Mouse (Mus musculus): ENCODE data around the gene Timm22. TPM values are rescaled to one million over a fixed set of nuclear protein-coding genes. Genes with fewer than 3 reads are reported as not detected.

Timm22 gene
- polyA plus RNA-seq, 1 experiment, result 16.9 TPM

GRCm38 (mm10) chr11:76456897-76457296 is 50.1 kb downstream of the Timm22 start:
- TF ChIP-seq CTCF (IDR thresholded peaks at IDR 0.05; ENCODE audit: low read depth, low read length), result no peak
- Histone ChIP-seq H3K27ac (ENCODE audit: insufficient read depth, low read length) (peak overlapping the region; percentile 48), H3K4me1 (ENCODE audit: control insufficient read depth, insufficient read depth, low read length) (peaks cover 6% of the 10 kb centered on the region), H3K36me3 (ENCODE audit: control insufficient read depth, insufficient read depth, low read length, poor library complexity, severe bottlenecking) (peaks cover 10% of the 10 kb centered on the region), H3K9me3 (replicated peaks; ENCODE audit: control insufficient read depth, insufficient read depth, low read length, poor library complexity, severe bottlenecking) (no peaks in the 10 kb centered on the region), H3K9ac (ENCODE audit: low read depth, poor library complexity, severe bottlenecking) (no peak overlapping the region), H3K4me3 (ENCODE audit: low read depth, low read length) (no peak overlapping the region), H3K27me3 (ENCODE audit: control insufficient read depth, insufficient read depth, low read length, poor library complexity, severe bottlenecking) (no peaks in the 10 kb centered on the region)

- TF ChIP-seq CTCF (IDR thresholded peaks at IDR 0.05; ENCODE audit: low read depth, low read length) (no peak), POLR2A (IDR thresholded peaks at IDR 0.05; ENCODE audit: insufficient read depth, low read length) (no peak), EP300 (IDR thresholded peaks at IDR 0.05; ENCODE audit: insufficient read depth, low read depth, low read length) (no peak)
- Histone ChIP-seq H3K27me3 (ENCODE audit: control insufficient read depth, insufficient read depth, low read length, poor library complexity, severe bottlenecking) (no peaks in the 10 kb centered on the region), H3K4me3 (ENCODE audit: low read depth, low read length) (no peak overlapping the region), H3K9me3 (replicated peaks; ENCODE audit: control insufficient read depth, insufficient read depth, low read length, poor library complexity, severe bottlenecking) (no peaks in the 10 kb centered on the region), H3K36me3 (ENCODE audit: control insufficient read depth, insufficient read depth, low read length, poor library complexity, severe bottlenecking) (peaks cover 8% of the 10 kb centered on the region), H3K27ac (ENCODE audit: insufficient read depth, low read length) (no peak overlapping the region), H3K4me1 (ENCODE audit: control insufficient read depth, insufficient read depth, low read length) (peaks cover 6% of the 10 kb centered on the region), H3K9ac (ENCODE audit: low read depth, poor library complexity, severe bottlenecking) (no peak overlapping the region)
Measured at GRCm38 (mm10) chr11:76458730-76459129, 52.0 kb downstream of the Timm22 start.

- H3K27me3 ChIP-seq (ENCODE audit: control insufficient read depth, insufficient read depth, low read length, poor library complexity, severe bottlenecking), result no peaks in the 10 kb centered on the region
- H3K36me3 ChIP-seq (ENCODE audit: control insufficient read depth, insufficient read depth, low read length, poor library complexity, severe bottlenecking), result peaks cover 5% of the 10 kb centered on the region
- no peaks in the 10 kb centered on the region for H3K9me3 ChIP-seq (replicated peaks; ENCODE audit: control insufficient read depth, insufficient read depth, low read length, poor library complexity, severe bottlenecking)
- H3K27ac ChIP-seq (ENCODE audit: insufficient read depth, low read length), result no peak overlapping the region
- H3K4me1 ChIP-seq (ENCODE audit: control insufficient read depth, insufficient read depth, low read length), result peaks cover 6% of the 10 kb centered on the region
- no peak overlapping the region for H3K9ac ChIP-seq (ENCODE audit: low read depth, poor library complexity, severe bottlenecking)
- TF ChIP-seq POLR2A (IDR thresholded peaks at IDR 0.05; ENCODE audit: insufficient read depth, low read length) (no peak), CTCF (IDR thresholded peaks at IDR 0.05; ENCODE audit: low read depth, low read length) (peak; percentile 21)
- H3K4me3 ChIP-seq (ENCODE audit: low read depth, low read length), result no peak overlapping the region
Measured at GRCm38 (mm10) chr11:76459489-76459888, 52.7 kb downstream of the Timm22 start.

- Histone ChIP-seq H3K27me3 (ENCODE audit: control insufficient read depth, insufficient read depth, low read length, poor library complexity, severe bottlenecking) (no peaks in the 10 kb centered on the region), H3K27ac (ENCODE audit: insufficient read depth, low read length) (no peak overlapping the region), H3K36me3 (ENCODE audit: control insufficient read depth, insufficient read depth, low read length, poor library complexity, severe bottlenecking) (no peaks in the 10 kb centered on the region; the same call in none of the 2 replicates), H3K4me3 (ENCODE audit: low read depth, low read length) (no peak overlapping the region), H3K9ac (ENCODE audit: low read depth, poor library complexity, severe bottlenecking) (no peak overlapping the region), H3K9me3 (replicated peaks; ENCODE audit: control insufficient read depth, insufficient read depth, low read length, poor library complexity, severe bottlenecking) (no peaks in the 10 kb centered on the region), H3K4me1 (ENCODE audit: control insufficient read depth, insufficient read depth, low read length) (peaks cover 6% of the 10 kb centered on the region)
- TF ChIP-seq POLR2A (IDR thresholded peaks at IDR 0.05; ENCODE audit: insufficient read depth, low read length) (no peak), EP300 (IDR thresholded peaks at IDR 0.05; ENCODE audit: insufficient read depth, low read depth, low read length) (no peak), CTCF (IDR thresholded peaks at IDR 0.05; ENCODE audit: low read depth, low read length) (no peak)
Measured at GRCm38 (mm10) chr11:76461201-76461600, 54.4 kb downstream of the Timm22 start.

GRCm38 (mm10) chr11:76461696-76462095 is 54.9 kb downstream of the Timm22 start:
- Histone ChIP-seq H3K36me3 (ENCODE audit: control insufficient read depth, insufficient read depth, low read length, poor library complexity, severe bottlenecking) (no peaks in the 10 kb centered on the region; the same call in none of the 2 replicates), H3K4me1 (ENCODE audit: control insufficient read depth, insufficient read depth, low read length) (peaks cover 6% of the 10 kb centered on the region), H3K9me3 (replicated peaks; ENCODE audit: control insufficient read depth, insufficient read depth, low read length, poor library complexity, severe bottlenecking) (no peaks in the 10 kb centered on the region), H3K27me3 (ENCODE audit: control insufficient read depth, insufficient read depth, low read length, poor library complexity, severe bottlenecking) (no peaks in the 10 kb centered on the region), H3K4me3 (ENCODE audit: low read depth, low read length) (no peak overlapping the region), H3K27ac (ENCODE audit: insufficient read depth, low read length) (no peak overlapping the region), H3K9ac (ENCODE audit: low read depth, poor library complexity, severe bottlenecking) (no peak overlapping the region)
- TF ChIP-seq EP300 (IDR thresholded peaks at IDR 0.05; ENCODE audit: insufficient read depth, low read depth, low read length), result no peak
- TF ChIP-seq CTCF (IDR thresholded peaks at IDR 0.05; ENCODE audit: low read depth, low read length), result no peak

GRCm38 (mm10) chr11:76465879-76466278 is 59.1 kb downstream of the Timm22 start:
- peaks cover 4% of the 10 kb centered on the region for H3K4me1 ChIP-seq (ENCODE audit: control insufficient read depth, insufficient read depth, low read length)
- no peak overlapping the region for H3K27ac ChIP-seq (ENCODE audit: insufficient read depth, low read length)

More at GRCm38 (mm10) chr11:76465879-76466278, 59.1 kb downstream of the Timm22 start:
- TF ChIP-seq EP300 (IDR thresholded peaks at IDR 0.05; ENCODE audit: insufficient read depth, low read depth, low read length) (no peak), CTCF (IDR thresholded peaks at IDR 0.05; ENCODE audit: low read depth, low read length) (no peak), POLR2A (IDR thresholded peaks at IDR 0.05; ENCODE audit: insufficient read depth, low read length) (no peak)
- Histone ChIP-seq H3K36me3 (ENCODE audit: control insufficient read depth, insufficient read depth, low read length, poor library complexity, severe bottlenecking) (no peaks in the 10 kb centered on the region; the same call in none of the 2 replicates), H3K9me3 (replicated peaks; ENCODE audit: control insufficient read depth, insufficient read depth, low read length, poor library complexity, severe bottlenecking) (no peaks in the 10 kb centered on the region), H3K4me3 (ENCODE audit: low read depth, low read length) (no peak overlapping the region), H3K9ac (ENCODE audit: low read depth, poor library complexity, severe bottlenecking) (no peak overlapping the region), H3K27me3 (ENCODE audit: control insufficient read depth, insufficient read depth, low read length, poor library complexity, severe bottlenecking) (no peaks in the 10 kb centered on the region)

Other genes starting within 250 kb of the Timm22 start
- gene Vps53, start 227.3 kb upstream of the Timm22 start, polyA plus RNA-seq (2011; ENCODE audit: insufficient read depth, insufficient read length, low read depth, missing spikeins), result 24.3 and 26.2 TPM in 2 replicates
- 7.3 and 9.0 TPM in 2 replicates for gene Fam57a, start 227.3 kb upstream of the Timm22 start, polyA plus RNA-seq (2011; ENCODE audit: insufficient read depth, insufficient read length, low read depth, missing spikeins)
- not detected in 2 replicates for gene Dbil5, start 189.3 kb upstream of the Timm22 start, polyA plus RNA-seq (2011; ENCODE audit: insufficient read depth, insufficient read length, low read depth, missing spikeins)
- 31.6 and 32.2 TPM in 2 replicates for gene Gemin4, start 189.3 kb upstream of the Timm22 start, polyA plus RNA-seq (2011; ENCODE audit: insufficient read depth, insufficient read length, low read depth, missing spikeins)
- 9.2 and 12.1 TPM in 2 replicates for gene Mrm3, start 163.2 kb upstream of the Timm22 start, polyA plus RNA-seq (2011; ENCODE audit: insufficient read depth, insufficient read length, low read depth, missing spikeins)
- gene Glod4, start 163.2 kb upstream of the Timm22 start, polyA plus RNA-seq (2011; ENCODE audit: insufficient read depth, insufficient read length, low read depth, missing spikeins), result 163 and 165 TPM in 2 replicates
- 51.7 and 57.7 TPM in 2 replicates for gene Nxn, start 7.8 kb upstream of the Timm22 start, polyA plus RNA-seq (2011; ENCODE audit: insufficient read depth, insufficient read length, low read depth, missing spikeins)
- gene Abr, start 215.4 kb downstream of the Timm22 start, polyA plus RNA-seq (2011; ENCODE audit: insufficient read depth, insufficient read length, low read depth, missing spikeins), result 28.1 and 30.6 TPM in 2 replicates

All from ES-Bruce4 (cell line).